In genomic region chr1:172637801-172638200, GRCm38 (mm10) we compare ENCODE assay signal across 36 mouse cellular contexts. TPM values are rescaled to one million over a fixed set of nuclear protein-coding genes. Genes with fewer than 3 reads are reported as not detected.
DNase-seq lines count a peak whose midpoint lies in the region; ATAC-seq and TF ChIP-seq lines count a peak whose summit lies in the region.
"Had no signal": no experiment of that assay in that cellular context is flagged by ENCODE, and none has a peak within 500 bp of the region (broad histone marks: within the 10 kb centered on the region; RNA-seq: fewer than 3 reads in every experiment).

No protein-coding gene starts in this region.

- WGBS in midbrain, embryonic 14.5 days, result 76% methylated on average over 4 of the region's 4 CpGs
- 91% methylated on average over 4 of the region's 4 CpGs for WGBS in midbrain, embryonic 11.5 days

- H3K9ac ChIP-seq in midbrain, embryonic 14.5 days (replicated peaks; ENCODE audit: low read length), result no peak overlapping the region
- H3K9ac ChIP-seq in midbrain, embryonic 11.5 days (ENCODE audit: low read length), result no peak overlapping the region
- H3K9ac ChIP-seq: heart, embryonic 15.5 days; hindbrain, embryonic 13.5 days; kidney, embryonic 15.5 days; limb, embryonic 12.5 days; midbrain, embryonic 12.5 days; stomach, embryonic 15.5 days had no signal

- no peaks in the 10 kb centered on the region for H3K27me3 ChIP-seq in midbrain, embryonic 14.5 days (ENCODE audit: control insufficient read depth, insufficient read depth, low read length)
- H3K27me3 ChIP-seq in midbrain, embryonic 11.5 days (ENCODE audit: control insufficient read depth, insufficient read depth, low read length), result no peaks in the 10 kb centered on the region
- H3K27me3 ChIP-seq: heart, embryonic 15.5 days; hindbrain, embryonic 13.5 days; kidney, embryonic 15.5 days; limb, embryonic 12.5 days; midbrain, embryonic 12.5 days; stomach, embryonic 15.5 days had no signal

- no peak for TF ChIP-seq POLR2A in brain, embryonic 14.5 days (IDR thresholded peaks at IDR 0.05; ENCODE audit: borderline replicate concordance, extremely low read depth, insufficient read depth, insufficient read length, poor library complexity, severe bottlenecking)

- intact Hi-C loops in heart, postnatal 14 days (cut with DNase I), result loop anchor here (10.0 kb wide), 1 partner anchor 757 kb away; no protein-coding TSS in a partner anchor

- no peak overlapping the region for H3K4me2 ChIP-seq in midbrain, embryonic 14.5 days (ENCODE audit: low read length)
- no peak overlapping the region for H3K4me2 ChIP-seq in midbrain, embryonic 11.5 days
- H3K4me2 ChIP-seq: heart, embryonic 15.5 days; hindbrain, embryonic 13.5 days; kidney, embryonic 15.5 days; limb, embryonic 12.5 days; midbrain, embryonic 12.5 days; stomach, embryonic 15.5 days had no signal

- no peaks in the 10 kb centered on the region for H3K36me3 ChIP-seq in midbrain, embryonic 14.5 days (ENCODE audit: control insufficient read depth, insufficient read depth, low read length)
- H3K36me3 ChIP-seq in midbrain, embryonic 11.5 days (ENCODE audit: control insufficient read depth, insufficient read depth, low read length), result no peaks in the 10 kb centered on the region
- H3K36me3 ChIP-seq: heart, embryonic 15.5 days; hindbrain, embryonic 13.5 days; kidney, embryonic 15.5 days; limb, embryonic 12.5 days; midbrain, embryonic 12.5 days; stomach, embryonic 15.5 days had no signal

- TF ChIP-seq CTCF in layer of hippocampus, adult 2 months (conservative IDR thresholded peaks at IDR 0.05), result peak; percentile 53
- peak; percentile 2; the same call in 1 of the 2 replicates for TF ChIP-seq CTCF in brain, embryonic 14.5 days (IDR thresholded peaks at IDR 0.05; ENCODE audit: borderline replicate concordance, extremely low read depth, insufficient read depth, insufficient read length)

- H3K27ac ChIP-seq in layer of hippocampus, adult 2 months, result no peak overlapping the region
- no peak overlapping the region for H3K27ac ChIP-seq in midbrain, embryonic 14.5 days (replicated peaks; ENCODE audit: low read depth, low read length)
- no peak overlapping the region for H3K27ac ChIP-seq in midbrain, embryonic 11.5 days (ENCODE audit: low read depth, low read length)
- H3K27ac ChIP-seq: hindbrain, embryonic 13.5 days; kidney, embryonic 15.5 days; limb, embryonic 12.5 days; midbrain, embryonic 12.5 days; stomach, embryonic 15.5 days had no signal

- DNase-seq in heart, adult 11 months, result peak; percentile 37
- DNase-seq in heart, postnatal 14 days, result no peak
- no peak for DNase-seq in layer of hippocampus, adult 2 months (ENCODE audit: low spot score in 2 of 2)
- DNase-seq in layer of hippocampus, postnatal 36 days, result no peak
- DNase-seq in midbrain, embryonic 14.5 days, result peak; percentile 46
- no peak for DNase-seq in midbrain, embryonic 11.5 days (ENCODE audit: low spot score, missing footprints)
- DNase-seq in brain, embryonic 14.5 days (ENCODE audit: low read depth), result peak; percentile 31
- no peak for DNase-seq in cerebellum, adult 11 months
- DNase-seq: adrenal gland, adult 2 months; adrenal gland, postnatal 36 days; cerebellum, adult 8-10 months; cerebellum, postnatal 36 days; heart, postnatal 36 days; kidney, adult 18-20 months; kidney, postnatal 4 days; lung, postnatal 10 days; right cerebral cortex, postnatal 25 days; thymus, postnatal 14 days had no signal

- H3K4me3 ChIP-seq in layer of hippocampus, adult 2 months, result no peak overlapping the region
- no peak overlapping the region for H3K4me3 ChIP-seq in midbrain, embryonic 14.5 days (replicated peaks; ENCODE audit: low read depth, low read length)
- H3K4me3 ChIP-seq in midbrain, embryonic 11.5 days (ENCODE audit: low read depth, low read length), result no peak overlapping the region
- H3K4me3 ChIP-seq: heart, embryonic 15.5 days; hindbrain, embryonic 13.5 days; kidney, embryonic 15.5 days; limb, embryonic 12.5 days; midbrain, embryonic 12.5 days; stomach, embryonic 15.5 days had no signal

- no peaks in the 10 kb centered on the region for H3K4me1 ChIP-seq in midbrain, embryonic 14.5 days (ENCODE audit: control insufficient read depth, insufficient read depth, low read length)
- no peaks in the 10 kb centered on the region for H3K4me1 ChIP-seq in midbrain, embryonic 11.5 days (ENCODE audit: control insufficient read depth, insufficient read depth, low read length)
- H3K4me1 ChIP-seq: hindbrain, embryonic 13.5 days; limb, embryonic 12.5 days; midbrain, embryonic 12.5 days; stomach, embryonic 15.5 days had no signal

- no peaks in the 10 kb centered on the region for H3K9me3 ChIP-seq in midbrain, embryonic 14.5 days (ENCODE audit: control insufficient read depth, low read length)
- H3K9me3 ChIP-seq in midbrain, embryonic 11.5 days (ENCODE audit: control insufficient read depth, low read length), result no peaks in the 10 kb centered on the region
- H3K9me3 ChIP-seq: heart, embryonic 15.5 days; hindbrain, embryonic 13.5 days; kidney, embryonic 15.5 days; limb, embryonic 12.5 days; midbrain, embryonic 12.5 days; stomach, embryonic 15.5 days had no signal

- no peak for ATAC-seq in midbrain, embryonic 14.5 days (ENCODE audit: low FRiP score, low TSS enrichment)
- ATAC-seq in midbrain, embryonic 11.5 days (ENCODE audit: low FRiP score), result no peak
- ATAC-seq: CD4-positive, CD25-positive, alpha-beta regulatory T cell, adult 4 months; forebrain, embryonic 14.5 days had no signal

RNA-seq across cellular contexts. Expression of gene Dusp23, which starts 5.0 kb away (rescaled TPM):
- 1 to 10 TPM; 7.4 to 9.3 TPM for total RNA-seq in heart, postnatal 14 days (2021)
- 1 to 10 TPM; 6.6 to 7.5 TPM for total RNA-seq in layer of hippocampus, adult 2 months (2021)
- 1 to 10 TPM; 6.7 to 7.4 TPM for total RNA-seq in layer of hippocampus, postnatal 36 days (2021)
- polyA plus RNA-seq in midbrain, embryonic 14.5 days (2014; fragmentation: Nextera tagmentation; extraction: Ambion mirVana), result 6.3 and 8.7 TPM in 2 replicates
- 6.5 and 7.4 TPM in 2 replicates for polyA plus RNA-seq in midbrain, embryonic 11.5 days (2014; fragmentation: Nextera tagmentation; extraction: Ambion mirVana)
- polyA plus RNA-seq in brain, embryonic 14.5 days (2012; rRNA removed), result 8.0 and 9.0 TPM in 2 replicates

RNA-seq across cellular contexts. Expression of gene Fcrl6, which starts 35.5 kb away (rescaled TPM):
- not detected for total RNA-seq in heart, postnatal 14 days (2021)
- total RNA-seq in layer of hippocampus, adult 2 months (2021), result not detected
- not detected for total RNA-seq in layer of hippocampus, postnatal 36 days (2021)
- 0.14 TPM in 1 of 2 replicates, not detected in the other for polyA plus RNA-seq in midbrain, embryonic 14.5 days (2014; fragmentation: Nextera tagmentation; extraction: Ambion mirVana)
- polyA plus RNA-seq in midbrain, embryonic 11.5 days (2014; fragmentation: Nextera tagmentation; extraction: Ambion mirVana), result 0.12 and 0.20 TPM in 2 replicates
- polyA plus RNA-seq in brain, embryonic 14.5 days (2012; rRNA removed), result 0.12 and 0.21 TPM in 2 replicates
- total RNA-seq: adrenal gland, adult 2 months; adrenal gland, postnatal 36 days; gastrocnemius, adult 8-10 months; gastrocnemius, postnatal 4 days; heart, adult 8-10 months; heart, postnatal 36 days; left cerebral cortex, postnatal 25 days; liver, adult 2 months; megakaryocyte progenitor cell, adult 5-6 weeks; monocyte, adult 5-6 weeks had no signal
- polyA plus RNA-seq: adrenal gland, adult 2 months; CD4-positive, CD25-positive, alpha-beta regulatory T cell, adult 4 months; forebrain, embryonic 14.5 days; heart, embryonic 15.5 days; hindbrain, embryonic 13.5 days; kidney, embryonic 15.5 days; liver, adult 2 months; stomach, embryonic 15.5 days; urinary bladder, adult 2 months had no signal

RNA-seq across cellular contexts. Expression of gene Slamf8, which starts 47.4 kb away (rescaled TPM):
- total RNA-seq in heart, postnatal 14 days (2021), result under 1 TPM in 1 of 2 experiments, not detected in 1; 0.17 TPM
- not detected for total RNA-seq in layer of hippocampus, adult 2 months (2021)
- total RNA-seq in layer of hippocampus, postnatal 36 days (2021), result not detected
- 0.42 TPM in 1 of 2 replicates, not detected in the other for polyA plus RNA-seq in midbrain, embryonic 14.5 days (2014; fragmentation: Nextera tagmentation; extraction: Ambion mirVana)
- not detected in 2 replicates for polyA plus RNA-seq in midbrain, embryonic 11.5 days (2014; fragmentation: Nextera tagmentation; extraction: Ambion mirVana)
- polyA plus RNA-seq in brain, embryonic 14.5 days (2012; rRNA removed), result 0.06 and 0.08 TPM in 2 replicates
- total RNA-seq: gastrocnemius, adult 8-10 months; left cerebral cortex, postnatal 25 days; megakaryocyte progenitor cell, adult 5-6 weeks had no signal
- polyA plus RNA-seq: embryonic facial prominence, embryonic 11.5 days; forebrain, embryonic 14.5 days; heart, embryonic 15.5 days; hindbrain, embryonic 13.5 days; limb, embryonic 12.5 days; midbrain, embryonic 12.5 days; neural tube, embryonic 14.5 days had no signal

Comparison
In these comparisons a context has a peak if more than half of its experiments do, and no peak if none do; other contexts are left out.
1. DNase-seq: peak in heart, adult 11 months (single experiment), midbrain, embryonic 14.5 days (single experiment) and brain, embryonic 14.5 days (single experiment); none in heart, postnatal 14 days (0 of 2), layer of hippocampus, adult 2 months (0 of 2), layer of hippocampus, postnatal 36 days (0 of 2), midbrain, embryonic 11.5 days (single experiment) and cerebellum, adult 11 months (single experiment).